Mouse (Mus musculus) thymus, adult 2 months (tissue): Measurements from ENCODE around the gene Grm4. TPM values are rescaled to one million over a fixed set of nuclear protein-coding genes. Genes with fewer than 3 reads are reported as not detected.

Experiments used
- DNase-seq: peaks from one replicate; pipeline ENCODE4 v3.0.0; 2021
- H3K27ac ChIP-seq: fragments of 200-500 bp; 2 replicates; pipeline ENCODE4 v1.5.1; 2012; ENCODE audit warnings: low read length, control low read depth; ENCODE audit not compliant: control insufficient read depth, insufficient read depth
- H3K27me3 ChIP-seq: fragments of 200-500 bp; 2 replicates; pipeline ENCODE4 v1.6.1; 2012; ENCODE audit warnings: mild to moderate bottlenecking, low read length, moderate library complexity, mixed read lengths; ENCODE audit not compliant: control insufficient read depth, insufficient read depth
- H3K36me3 ChIP-seq: fragments of 200-500 bp; 2 replicates; pipeline ENCODE4 v1.6.1; 2012; ENCODE audit warnings: mild to moderate bottlenecking, low read length, moderate library complexity; ENCODE audit not compliant: control insufficient read depth, insufficient read depth
- H3K4me1 ChIP-seq: fragments of 200-500 bp; replicated peaks from 2 replicates; pipeline ENCODE4 v1.6.1; 2012; ENCODE audit warnings: low read length; ENCODE audit not compliant: control insufficient read depth, insufficient read depth
- H3K4me3 ChIP-seq: fragments of 200-500 bp; 2 replicates; pipeline ENCODE4 v1.5.1; 2012; ENCODE audit warnings: mild to moderate bottlenecking, low read length, control low read depth, moderate library complexity; ENCODE audit not compliant: control insufficient read depth, insufficient read depth
- CTCF ChIP-seq: fragments of 200-500 bp; IDR thresholded peaks from 2 replicates; pipeline ENCODE4 v1.5.1; 2012; ENCODE audit warnings: mild to moderate bottlenecking, control low read depth, low read length, moderate library complexity, borderline replicate concordance; ENCODE audit not compliant: control insufficient read depth, poor library complexity, insufficient read depth; ENCODE audit errors: extremely low read depth
- POLR2A ChIP-seq: fragments of 200-500 bp; IDR thresholded peaks from 2 replicates; pipeline ENCODE4 v1.6.1; 2012; ENCODE audit warnings: mild to moderate bottlenecking, low read length, control low read depth, moderate library complexity; ENCODE audit not compliant: control insufficient read depth, poor library complexity, insufficient read depth; ENCODE audit errors: extremely low read depth
- WGBS: fragments of 180-500 bp; shearing (Covaris S2); methylation state at CpG from one replicate; pipeline ENCODE4 v1.1.7; 2018; 5-methylcytosine and 5-hydroxymethylcytosine counted together
- polyA plus RNA-seq: library from polyadenylated mRNA; depleted of rRNA; stranded (reverse); fragments of >200 nt; gene quantifications from 2 replicates; pipeline ENCODE4 v1.2.3, GENCODE M21; 2012; rRNA removed

Grm4 gene
- 1.5 and 1.9 TPM in 2 replicates for polyA plus RNA-seq

GRCm38 (mm10) chr17:27521303-27521702 lies at the start of gene Grm4:
Grm4 (minus strand) TSS chr17:27521403.
- 92% methylated on average over 5 of the region's 5 CpGs for WGBS
- DNase-seq = no peak
- Histone ChIP-seq H3K4me1 (no peaks in the 10 kb centered on the region), H3K27me3 (no peaks in the 10 kb centered on the region), H3K36me3 (no peaks in the 10 kb centered on the region), H3K27ac (no peak within 1 kb of the TSS), H3K4me3 (no peak within 1 kb of the TSS)
- TF ChIP-seq POLR2A (no peak), CTCF (no peak)

GRCm38 (mm10) chr17:27568228-27568627 lies 47.0 kb upstream of the Grm4 start:
- Histone ChIP-seq H3K27ac (no peak overlapping the region), H3K4me1 (peaks cover 27% of the 10 kb centered on the region), H3K36me3 (no peaks in the 10 kb centered on the region)

GRCm38 (mm10) chr17:27565942-27566267 lies 44.7 kb upstream of the Grm4 start:
- WGBS = 2% methylated on average over 13 of the region's 13 CpGs
- Histone ChIP-seq H3K27me3 (no peaks in the 10 kb centered on the region), H3K27ac (no peak overlapping the region), H3K4me1 (peaks cover 35% of the 10 kb centered on the region), H3K4me3 (peak overlapping the region; percentile 48), H3K36me3 (peaks cover 11% of the 10 kb centered on the region)
- TF ChIP-seq POLR2A (no peak), CTCF (no peak)
- DNase-seq = no peak

More at GRCm38 (mm10) chr17:27568228-27568627, 47.0 kb upstream of the Grm4 start:
- TF ChIP-seq CTCF (no peak), POLR2A (no peak)
- Histone ChIP-seq H3K27me3 (no peaks in the 10 kb centered on the region), H3K4me3 (no peak overlapping the region)
- DNase-seq = no peak
- 96% methylated on average over 5 of the region's 5 CpGs for WGBS

- peak; percentile 97 for DNase-seq
- Histone ChIP-seq H3K27me3 (no peaks in the 10 kb centered on the region), H3K36me3 (peaks cover 11% of the 10 kb centered on the region), H3K4me1 (peaks cover 35% of the 10 kb centered on the region), H3K27ac (peak within 1 kb of the TSS; percentile 4; the same call in 1 of the 2 replicates), H3K4me3 (peak within 1 kb of the TSS; percentile 58)
- TF ChIP-seq POLR2A (peak; percentile 71; the same call in 1 of the 2 replicates), CTCF (peak; percentile 94; the same call in 1 of the 2 replicates)
- under 1% methylated on average over 58 of the region's 58 CpGs for WGBS
These were observed 44.1 kb upstream of the Grm4 start, which contains the start of gene AI413582 for GRCm38 (mm10) chr17:27565163-27565941. AI413582 (minus strand) TSS chr17:27565756.

- 23% methylated on average over 20 of the region's 20 CpGs for WGBS
- H3K27ac ChIP-seq = no peak overlapping the region; the same call in 1 of the 2 replicates
- H3K27me3 ChIP-seq = no peaks in the 10 kb centered on the region
- TF ChIP-seq CTCF (no peak), POLR2A (no peak)
- H3K4me1 ChIP-seq = peaks cover 40% of the 10 kb centered on the region
- DNase-seq = peak; percentile 38
- H3K4me3 ChIP-seq = peak overlapping the region; percentile 58
- H3K36me3 ChIP-seq = peaks cover 15% of the 10 kb centered on the region
These were observed 43.4 kb upstream of the Grm4 start for GRCm38 (mm10) chr17:27564391-27565162.

- H3K36me3 ChIP-seq = peaks cover 15% of the 10 kb centered on the region
- no peaks in the 10 kb centered on the region for H3K27me3 ChIP-seq
- WGBS = 66% methylated on average over 7 of the region's 7 CpGs
- H3K4me1 ChIP-seq = peaks cover 47% of the 10 kb centered on the region
- no peak for TF ChIP-seq CTCF
- no peak for TF ChIP-seq POLR2A
- no peak for DNase-seq
- no peak overlapping the region for H3K4me3 ChIP-seq
- H3K27ac ChIP-seq = no peak overlapping the region
These were observed 42.6 kb upstream of the Grm4 start for GRCm38 (mm10) chr17:27563771-27564244.
